Mouse (Mus musculus): ENCODE results near the gene Olfr554. TPM values are rescaled to one million over a fixed set of nuclear protein-coding genes. Genes with fewer than 3 reads are reported as not detected.

The Olfr554 gene
- polyA plus RNA-seq (2021; fragmentation: Nextera tagmentation): not detected in 2 replicates
- long read RNA-seq, experiment 1: 0 reads
- long read RNA-seq, experiment 2: 0 reads

DNA sequence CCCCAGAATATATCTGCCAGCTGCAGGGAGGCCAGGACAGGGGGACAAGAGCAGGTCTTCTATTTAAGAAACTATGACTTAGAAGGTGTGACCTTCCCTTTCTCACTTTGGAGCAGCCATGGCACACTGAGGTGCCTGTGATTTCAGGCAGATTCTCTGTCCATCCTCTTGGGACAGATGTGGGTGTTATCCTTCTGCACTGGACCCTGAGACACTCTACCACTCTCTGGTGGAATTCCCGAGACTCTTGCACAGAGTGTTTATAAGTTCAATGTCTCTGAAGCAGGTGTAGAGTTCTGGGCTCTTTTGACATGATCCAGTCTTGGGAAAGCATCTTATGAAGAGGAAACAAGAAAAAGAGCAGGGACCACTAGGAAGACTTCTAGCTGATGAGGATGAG lies at the start of gene Olfr554:
TSS of gene Olfr554 (plus strand) at position 301 of the 400 bp plus-strand sequence.

DNA sequence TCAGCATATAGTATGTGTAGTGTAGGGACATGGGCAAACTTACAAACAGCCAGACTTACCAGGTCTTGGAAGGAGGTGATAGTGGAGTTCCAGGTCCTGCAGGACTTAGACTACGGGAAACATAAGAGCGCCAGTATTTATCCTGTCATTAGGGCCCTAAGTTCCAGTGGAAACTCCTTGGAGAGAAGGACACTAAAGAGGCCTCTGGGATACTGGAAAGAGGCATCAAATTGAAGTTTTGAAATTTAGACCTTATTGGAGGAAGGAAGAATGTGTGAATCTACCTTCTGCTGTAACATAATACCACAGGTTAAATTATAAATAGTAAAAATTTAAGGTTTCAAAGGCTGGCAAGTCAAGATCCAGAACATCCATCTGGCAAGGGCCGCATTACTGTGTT lies 46.4 kb upstream of the Olfr554 start, which contains the start of gene Olfr551:
TSS of gene Olfr551 (minus strand) at position 101 of the 400 bp plus-strand sequence.

DNA sequence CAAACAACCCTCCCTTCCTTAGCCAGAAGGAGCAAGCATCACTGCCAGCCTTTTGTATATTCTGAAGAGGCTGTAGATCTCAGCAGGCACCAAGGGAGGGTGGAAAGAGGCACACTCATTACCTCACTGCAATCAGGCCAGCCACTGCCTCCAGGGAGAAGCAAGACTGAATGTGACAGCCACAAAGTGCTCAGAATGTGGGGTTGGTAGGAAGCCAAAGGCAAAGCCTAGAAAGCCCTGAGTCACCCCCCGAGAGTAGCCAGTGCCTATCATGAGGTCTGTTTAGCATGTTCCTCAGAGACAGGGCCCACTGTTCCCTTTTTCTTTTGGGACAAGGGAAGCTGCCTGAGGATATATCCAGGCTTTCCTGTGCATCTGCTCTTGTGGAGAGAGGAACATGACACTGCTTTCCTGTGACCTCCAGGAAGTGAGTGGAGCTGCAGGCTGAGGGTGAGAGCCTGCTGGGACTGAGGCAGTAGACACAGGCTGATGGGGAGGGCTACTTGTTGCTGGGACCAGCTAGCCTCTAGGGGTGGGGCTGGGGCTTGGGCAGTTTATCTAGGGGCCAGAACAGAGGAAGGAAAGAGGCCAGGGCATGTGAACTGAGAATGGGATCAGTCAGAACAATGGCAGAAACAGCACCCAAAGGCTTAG lies 40.7 kb upstream of the Olfr554 start, which contains the start of gene Olfr552:
TSS of gene Olfr552 (plus strand) at position 393 of the 654 bp plus-strand sequence.

DNA sequence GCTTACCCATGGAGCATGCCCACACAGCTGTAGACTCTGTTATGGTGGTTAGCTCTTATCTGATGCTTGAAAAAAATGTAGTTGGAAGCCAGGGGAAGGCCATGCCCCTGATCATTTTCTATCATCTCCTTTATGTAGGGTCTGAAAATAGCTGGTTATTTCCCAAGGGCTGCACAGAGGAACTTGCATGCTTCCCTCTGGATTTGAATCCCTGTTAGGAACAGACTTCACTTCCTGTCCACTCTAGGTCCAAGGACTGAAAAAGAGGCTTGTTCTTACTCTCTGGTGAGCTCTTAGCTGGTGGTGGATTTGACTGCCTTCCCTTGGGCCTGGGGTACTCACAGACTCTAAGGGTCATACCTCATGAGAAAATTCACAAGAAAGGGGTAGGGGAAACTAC lies 20.1 kb upstream of the Olfr554 start, which contains the start of gene Olfr553:
TSS of gene Olfr553 (minus strand) at position 101 of the 400 bp plus-strand sequence.

DNA sequence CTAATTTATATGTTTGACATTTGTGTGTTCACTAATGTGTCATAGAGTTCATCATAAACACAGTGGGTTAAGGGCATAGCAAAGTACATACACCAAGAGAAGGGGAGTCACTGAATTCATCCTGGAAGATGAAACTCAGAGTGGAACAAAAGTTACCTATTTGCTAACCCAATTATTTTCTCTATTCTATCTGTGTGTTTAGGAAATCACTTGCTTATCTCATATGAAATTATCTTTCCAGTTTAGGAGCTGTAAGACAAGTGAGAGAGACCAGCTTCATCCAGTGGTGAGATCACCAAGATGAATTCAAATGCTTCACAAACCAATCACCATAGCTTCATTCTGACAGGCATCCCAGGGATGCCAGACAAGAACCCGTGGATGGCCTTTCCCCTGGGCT lies 20.3 kb downstream of the Olfr554 start, which contains the start of gene Olfr555:
TSS of gene Olfr555 (plus strand) at position 301 of the 400 bp plus-strand sequence.

DNA sequence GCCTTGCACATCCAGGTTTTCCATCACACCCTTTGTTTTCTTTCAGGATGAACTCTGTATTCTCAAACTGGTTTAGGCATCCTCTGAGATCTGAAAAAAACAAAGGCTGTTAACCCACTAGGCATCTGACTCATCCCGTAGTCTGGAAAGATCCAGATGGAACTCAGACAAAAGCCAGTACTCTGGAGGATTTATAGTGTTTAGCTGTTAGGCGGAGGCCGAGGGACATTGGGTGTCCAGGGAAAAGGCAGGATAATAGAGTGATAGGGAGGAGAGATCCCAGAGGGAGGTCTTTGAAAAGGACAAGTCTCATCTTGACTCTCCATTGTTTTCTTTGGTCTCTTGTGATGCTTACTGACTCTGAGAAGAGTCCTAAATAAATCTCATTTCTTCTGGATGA lies 26.4 kb downstream of the Olfr554 start, which contains the start of gene Olfr556:
TSS of gene Olfr556 (plus strand) at position 301 of the 400 bp plus-strand sequence.

DNA sequence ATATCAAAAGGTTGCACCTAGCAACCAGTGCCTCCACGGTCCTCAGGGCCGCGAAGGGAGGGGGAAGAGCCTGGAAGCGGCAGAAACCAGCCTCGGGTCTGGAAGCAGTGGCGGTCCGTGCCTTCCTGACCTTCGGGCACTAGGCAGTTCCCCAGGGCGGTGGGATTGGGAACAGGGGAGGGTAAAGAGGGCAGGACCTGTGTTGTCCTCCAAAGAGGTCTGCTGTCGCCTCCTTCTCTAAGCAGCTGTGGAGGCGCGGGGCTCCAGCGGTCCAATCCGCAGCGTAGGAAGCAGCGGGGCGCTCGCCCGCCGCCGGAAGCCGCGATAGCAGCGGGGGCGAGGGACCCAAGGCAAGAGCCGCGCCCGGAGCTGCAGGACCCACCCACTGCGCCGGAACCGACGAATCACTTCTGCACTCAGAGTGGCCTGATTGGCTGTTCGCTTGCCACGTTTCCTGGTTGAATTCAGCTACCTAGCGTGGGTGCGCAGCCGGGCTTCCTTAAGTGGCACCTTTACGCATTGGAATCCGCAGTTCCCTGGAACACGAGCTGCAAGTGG lies 48.8 kb downstream of the Olfr554 start, which contains the start of gene Trim68:
TSS of gene Trim68 (minus strand) at position 384 of the 558 bp plus-strand sequence.

Other genes with a start within 250 kb of the Olfr554 start
- 7.2 and 7.6 TPM in 2 replicates for gene Rrm1, start 196.7 kb upstream of the Olfr554 start, polyA plus RNA-seq (2021; fragmentation: Nextera tagmentation)
- not detected in 2 replicates for gene Olfr543, start 156.8 kb upstream of the Olfr554 start, polyA plus RNA-seq (2021; fragmentation: Nextera tagmentation)
- not detected in 2 replicates for gene Olfr544, start 150.1 kb upstream of the Olfr554 start, polyA plus RNA-seq (2021; fragmentation: Nextera tagmentation)
- not detected in 2 replicates for gene Olfr545, start 138.9 kb upstream of the Olfr554 start, polyA plus RNA-seq (2021; fragmentation: Nextera tagmentation)
- gene Olfr547, start 103.7 kb upstream of the Olfr554 start, polyA plus RNA-seq (2021; fragmentation: Nextera tagmentation): not detected in 2 replicates
- not detected in 2 replicates for gene Olfr548-ps1, start 97.5 kb upstream of the Olfr554 start, polyA plus RNA-seq (2021; fragmentation: Nextera tagmentation)
- not detected in 2 replicates for gene Olfr549, start 88.6 kb upstream of the Olfr554 start, polyA plus RNA-seq (2021; fragmentation: Nextera tagmentation)
- 0.11 and 0.68 TPM in 2 replicates for gene Trim21, start 72.9 kb upstream of the Olfr554 start, polyA plus RNA-seq (2021; fragmentation: Nextera tagmentation)
- 0.20 TPM in 1 of 2 replicates, not detected in the other for gene Olfr550, start 67.0 kb upstream of the Olfr554 start, polyA plus RNA-seq (2021; fragmentation: Nextera tagmentation)
- 0.01 TPM in 1 of 2 replicates, not detected in the other for gene Olfr551, start 46.5 kb upstream of the Olfr554 start, polyA plus RNA-seq (2021; fragmentation: Nextera tagmentation)
- gene Olfr552, start 40.7 kb upstream of the Olfr554 start, polyA plus RNA-seq (2021; fragmentation: Nextera tagmentation): not detected in 2 replicates
- gene Olfr553, start 20.2 kb upstream of the Olfr554 start, polyA plus RNA-seq (2021; fragmentation: Nextera tagmentation): not detected in 2 replicates
- not detected in 2 replicates for gene Olfr555, start 20.4 kb downstream of the Olfr554 start, polyA plus RNA-seq (2021; fragmentation: Nextera tagmentation)
- gene Olfr556, start 26.5 kb downstream of the Olfr554 start, polyA plus RNA-seq (2021; fragmentation: Nextera tagmentation): not detected in 2 replicates
- gene Trim68, start 48.9 kb downstream of the Olfr554 start, polyA plus RNA-seq (2021; fragmentation: Nextera tagmentation): 3.1 TPM in 2 replicates
- not detected in 2 replicates for gene Olfr557, start 57.5 kb downstream of the Olfr554 start, polyA plus RNA-seq (2021; fragmentation: Nextera tagmentation)
- gene Olfr558, start 63.8 kb downstream of the Olfr554 start, polyA plus RNA-seq (2021; fragmentation: Nextera tagmentation): not detected in 2 replicates
- gene Olfr33, start 80.6 kb downstream of the Olfr554 start, polyA plus RNA-seq (2021; fragmentation: Nextera tagmentation): not detected in 2 replicates
- not detected in 2 replicates for gene Olfr559, start 89.1 kb downstream of the Olfr554 start, polyA plus RNA-seq (2021; fragmentation: Nextera tagmentation)
- not detected in 2 replicates for gene Olfr560, start 120.9 kb downstream of the Olfr554 start, polyA plus RNA-seq (2021; fragmentation: Nextera tagmentation)
- 0.33 and 0.41 TPM in 2 replicates for gene Olfr78, start 121.0 kb downstream of the Olfr554 start, polyA plus RNA-seq (2021; fragmentation: Nextera tagmentation)
- not detected in 2 replicates for gene Olfr561, start 132.8 kb downstream of the Olfr554 start, polyA plus RNA-seq (2021; fragmentation: Nextera tagmentation)
- not detected in 2 replicates for gene Olfr564, start 165.0 kb downstream of the Olfr554 start, polyA plus RNA-seq (2021; fragmentation: Nextera tagmentation)
- gene Olfr566, start 220.3 kb downstream of the Olfr554 start, polyA plus RNA-seq (2021; fragmentation: Nextera tagmentation): not detected in 2 replicates
- not detected in 2 replicates for gene Olfr568, start 238.7 kb downstream of the Olfr554 start, polyA plus RNA-seq (2021; fragmentation: Nextera tagmentation)